Mouse (Mus musculus): ENCODE measurements around the gene Gal3st1. TPM values are rescaled to one million over a fixed set of nuclear protein-coding genes. Genes with fewer than 3 reads are reported as not detected.

The Gal3st1 gene
- polyA plus RNA-seq, 1 experiment = 0.34 TPM

GRCm38 (mm10) chr11:3970361-3970760 lies 13.1 kb upstream of the Gal3st1 start:
- DNase-seq (ENCODE audit: low read depth in 1 of 2, low spot score in 2 of 2) = no peak
- peaks cover 46% of the 10 kb centered on the region for H3K36me3 ChIP-seq (ENCODE audit: control insufficient read depth, insufficient read depth, low read length)
- H3K27me3 ChIP-seq (ENCODE audit: control insufficient read depth, insufficient read depth, low read length) = no peaks in the 10 kb centered on the region
- 95% methylated on average over 7 of the region's 7 CpGs for WGBS
- TF ChIP-seq POLR2A (IDR thresholded peaks at IDR 0.05; ENCODE audit: low read depth, low read length) (no peak), CTCF (IDR thresholded peaks at IDR 0.05; ENCODE audit: extremely low read depth, insufficient read depth, insufficient read length, insufficient replicate concordance) (no peak)
- H3K4me1 ChIP-seq (ENCODE audit: control insufficient read depth, insufficient read depth, insufficient read length) = peaks cover 4% of the 10 kb centered on the region; the same call in 1 of the 2 replicates
- no peak overlapping the region for H3K4me3 ChIP-seq (ENCODE audit: extremely low read depth, insufficient read depth, insufficient read length)
- no peak overlapping the region for H3K27ac ChIP-seq (ENCODE audit: insufficient read depth, low read length)

GRCm38 (mm10) chr11:3973081-3973480 lies 10.4 kb upstream of the Gal3st1 start:
- no peak for TF ChIP-seq CTCF (IDR thresholded peaks at IDR 0.05; ENCODE audit: extremely low read depth, insufficient read depth, insufficient read length, insufficient replicate concordance)
- TF ChIP-seq POLR2A (IDR thresholded peaks at IDR 0.05; ENCODE audit: low read depth, low read length) = no peak
- H3K4me3 ChIP-seq (ENCODE audit: extremely low read depth, insufficient read depth, insufficient read length) = no peak overlapping the region
- WGBS = 95% methylated on average over 7 of the region's 7 CpGs
- DNase-seq (ENCODE audit: low read depth in 1 of 2, low spot score in 2 of 2) = no peak
- no peak overlapping the region for H3K27ac ChIP-seq (ENCODE audit: insufficient read depth, low read length)
- peaks cover 66% of the 10 kb centered on the region for H3K36me3 ChIP-seq (ENCODE audit: control insufficient read depth, insufficient read depth, low read length)
- no peaks in the 10 kb centered on the region for H3K4me1 ChIP-seq (ENCODE audit: control insufficient read depth, insufficient read depth, insufficient read length)
- H3K27me3 ChIP-seq (ENCODE audit: control insufficient read depth, insufficient read depth, low read length) = no peaks in the 10 kb centered on the region

GRCm38 (mm10) chr11:3974311-3974710 lies 9.1 kb upstream of the Gal3st1 start:
- H3K27ac ChIP-seq (ENCODE audit: insufficient read depth, low read length) = no peak overlapping the region
- H3K36me3 ChIP-seq (ENCODE audit: control insufficient read depth, insufficient read depth, low read length) = peaks cover 74% of the 10 kb centered on the region
- DNase-seq (ENCODE audit: low read depth in 1 of 2, low spot score in 2 of 2) = no peak
- TF ChIP-seq POLR2A (IDR thresholded peaks at IDR 0.05; ENCODE audit: low read depth, low read length) (no peak), CTCF (IDR thresholded peaks at IDR 0.05; ENCODE audit: extremely low read depth, insufficient read depth, insufficient read length, insufficient replicate concordance) (no peak)
- WGBS = 72% methylated on average over 3 of the region's 3 CpGs
- H3K4me1 ChIP-seq (ENCODE audit: control insufficient read depth, insufficient read depth, insufficient read length) = no peaks in the 10 kb centered on the region
- no peaks in the 10 kb centered on the region for H3K27me3 ChIP-seq (ENCODE audit: control insufficient read depth, insufficient read depth, low read length)
- H3K4me3 ChIP-seq (ENCODE audit: extremely low read depth, insufficient read depth, insufficient read length) = no peak overlapping the region

- H3K27ac ChIP-seq (ENCODE audit: insufficient read depth, low read length) = no peak within 1 kb of the TSS
- DNase-seq (ENCODE audit: low read depth in 1 of 2, low spot score in 2 of 2) = no peak
- TF ChIP-seq CTCF (IDR thresholded peaks at IDR 0.05; ENCODE audit: extremely low read depth, insufficient read depth, insufficient read length, insufficient replicate concordance) (no peak), POLR2A (IDR thresholded peaks at IDR 0.05; ENCODE audit: low read depth, low read length) (no peak)
- peaks cover 58% of the 10 kb centered on the region for H3K36me3 ChIP-seq (ENCODE audit: control insufficient read depth, insufficient read depth, low read length)
- no peak within 1 kb of the TSS for H3K4me3 ChIP-seq (ENCODE audit: extremely low read depth, insufficient read depth, insufficient read length)
- no peaks in the 10 kb centered on the region for H3K4me1 ChIP-seq (ENCODE audit: control insufficient read depth, insufficient read depth, insufficient read length)
- WGBS = 94% methylated on average over 6 of the region's 6 CpGs
- H3K27me3 ChIP-seq (ENCODE audit: control insufficient read depth, insufficient read depth, low read length) = no peaks in the 10 kb centered on the region
These were observed 6.8 kb upstream of the Gal3st1 start, which contains the start of gene 4930556J24Rik for GRCm38 (mm10) chr11:3976678-3977077. 4930556J24Rik (minus strand) TSS chr11:3976778.

- TF ChIP-seq POLR2A (IDR thresholded peaks at IDR 0.05; ENCODE audit: low read depth, low read length) = no peak
- TF ChIP-seq CTCF (IDR thresholded peaks at IDR 0.05; ENCODE audit: extremely low read depth, insufficient read depth, insufficient read length, insufficient replicate concordance) = no peak
- DNase-seq (ENCODE audit: low read depth in 1 of 2, low spot score in 2 of 2) = no peak
- H3K36me3 ChIP-seq (ENCODE audit: control insufficient read depth, insufficient read depth, low read length) = peaks cover 46% of the 10 kb centered on the region
- no peak overlapping the region for H3K27ac ChIP-seq (ENCODE audit: insufficient read depth, low read length)
- H3K4me1 ChIP-seq (ENCODE audit: control insufficient read depth, insufficient read depth, insufficient read length) = no peaks in the 10 kb centered on the region
- H3K27me3 ChIP-seq (ENCODE audit: control insufficient read depth, insufficient read depth, low read length) = no peaks in the 10 kb centered on the region; the same call in 1 of the 2 replicates
- WGBS = 89% methylated on average over 5 of the region's 5 CpGs
- no peak overlapping the region for H3K4me3 ChIP-seq (ENCODE audit: extremely low read depth, insufficient read depth, insufficient read length)
These were observed 5.0 kb upstream of the Gal3st1 start for GRCm38 (mm10) chr11:3978421-3978820.

- no peak for DNase-seq (ENCODE audit: low read depth in 1 of 2, low spot score in 2 of 2)
- 60% methylated on average over 6 of the region's 6 CpGs for WGBS
- Histone ChIP-seq H3K4me3 (ENCODE audit: extremely low read depth, insufficient read depth, insufficient read length) (no peak overlapping the region), H3K27me3 (ENCODE audit: control insufficient read depth, insufficient read depth, low read length) (peaks cover 4% of the 10 kb centered on the region; the same call in 1 of the 2 replicates), H3K36me3 (ENCODE audit: control insufficient read depth, insufficient read depth, low read length) (peaks cover 21% of the 10 kb centered on the region), H3K4me1 (ENCODE audit: control insufficient read depth, insufficient read depth, insufficient read length) (no peaks in the 10 kb centered on the region), H3K27ac (ENCODE audit: insufficient read depth, low read length) (no peak overlapping the region)
- TF ChIP-seq POLR2A (IDR thresholded peaks at IDR 0.05; ENCODE audit: low read depth, low read length) = no peak
- TF ChIP-seq CTCF (IDR thresholded peaks at IDR 0.05; ENCODE audit: extremely low read depth, insufficient read depth, insufficient read length, insufficient replicate concordance) = no peak
These were observed 1.9 kb upstream of the Gal3st1 start for GRCm38 (mm10) chr11:3981536-3981935.
